Mouse (Mus musculus) liver, embryonic 13.5 days (tissue): Measurements from ENCODE around the gene B3gnt6. TPM values are rescaled to one million over a fixed set of nuclear protein-coding genes. Genes with fewer than 3 reads are reported as not detected.

Source experiments
- ATAC-seq: fragments of 200-750 bp; cut with Nextera tagmentation; 2 replicates; pipeline ENCODE4 v1.8.0; 2017; ENCODE audit warnings: low read depth, mild to moderate bottlenecking, moderate number of reproducible peaks, moderate library complexity
- DNase-seq: peaks from one replicate; pipeline ENCODE4 v3.0.0; 2022
- H3K27ac ChIP-seq: fragments of 300-500 bp; sonication (generic); 2 replicates; pipeline ENCODE4 v1.5.1; 2015; ENCODE audit warnings: moderate library complexity, mild to moderate bottlenecking, inconsistent platforms
- H3K27me3 ChIP-seq: fragments of 300-500 bp; sonication (generic); 2 replicates; pipeline ENCODE4 v1.6.1; 2015; ENCODE audit warnings: mild to moderate bottlenecking, inconsistent platforms
- H3K36me3 ChIP-seq: fragments of 300-500 bp; sonication (generic); 2 replicates; pipeline ENCODE4 v1.6.1; 2015; ENCODE audit warnings: mild to moderate bottlenecking, inconsistent platforms
- H3K4me1 ChIP-seq: fragments of 300-500 bp; sonication (generic); replicated peaks from 2 replicates; pipeline ENCODE4 v1.6.1; 2015; ENCODE audit warnings: inconsistent platforms
- H3K4me2 ChIP-seq: fragments of 300-500 bp; sonication (generic); 2 replicates; pipeline ENCODE4 v1.6.1; 2015; ENCODE audit warnings: inconsistent platforms, mild to moderate bottlenecking, moderate library complexity
- H3K4me3 ChIP-seq: fragments of 300-500 bp; sonication (generic); replicated peaks from 2 replicates; pipeline ENCODE4 v1.5.1; 2015; ENCODE audit warnings: mild to moderate bottlenecking, inconsistent platforms
- H3K9ac ChIP-seq: fragments of 300-500 bp; sonication (generic); 2 replicates; pipeline ENCODE4 v1.6.1; 2015; ENCODE audit warnings: mild to moderate bottlenecking, inconsistent platforms
- H3K9me3 ChIP-seq: fragments of 300-500 bp; sonication (generic); replicated peaks from 2 replicates; pipeline ENCODE4 v1.6.1; 2016; ENCODE audit warnings: inconsistent platforms
- WGBS: fragments of 180-500 bp; shearing (Covaris S2); methylation state at CpG from one replicate; pipeline ENCODE4 v1.1.7; 2015; ENCODE audit not compliant: insufficient replicate concordance; 5-methylcytosine and 5-hydroxymethylcytosine counted together
- polyA plus RNA-seq: library from polyadenylated mRNA; unstranded; fragments of >200 nt; fragmentation: Nextera tagmentation; extraction: Ambion mirVana; gene quantifications from 2 replicates; pipeline ENCODE4 v1.2.1, GENCODE M21; 2015

B3gnt6 gene
- polyA plus RNA-seq, 1 experiment from 2014 or later, result not detected

GRCm38 (mm10) chr7:98160041-98160740, 39.1 kb downstream of the B3gnt6 start:
- Histone ChIP-seq H3K27ac (peak overlapping the region; percentile 88), H3K36me3 (peaks cover 43% of the 10 kb centered on the region), H3K4me3 (no peak overlapping the region), H3K4me2 (peak overlapping the region; percentile 55; the same call in 1 of the 2 replicates), H3K9me3 (no peaks in the 10 kb centered on the region), H3K9ac (peak overlapping the region; percentile 42; the same call in 1 of the 2 replicates), H3K4me1 (peaks cover 100% of the 10 kb centered on the region), H3K27me3 (no peaks in the 10 kb centered on the region)
- DNase-seq (no peak), ATAC-seq (no peak)
- 56% methylated on average over 8 of the region's 8 CpGs for WGBS

DNA sequence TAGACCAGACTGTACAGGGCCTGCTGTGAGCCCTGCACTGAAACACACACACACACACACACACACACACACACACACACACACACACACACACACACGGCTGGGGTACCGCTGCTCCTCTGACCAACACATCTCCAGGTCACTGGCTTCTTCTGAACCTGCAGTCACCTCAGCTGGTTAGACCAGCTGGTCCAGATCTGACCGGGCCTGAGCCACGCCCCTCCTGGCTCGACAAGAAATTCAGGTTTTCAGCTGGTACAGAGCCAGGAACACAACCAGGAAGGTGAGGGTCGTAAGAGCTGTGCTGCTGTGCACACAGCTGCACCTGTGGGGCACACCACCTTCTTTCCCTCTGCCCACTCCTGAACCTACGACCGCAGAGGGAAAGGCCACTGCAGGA, 40.8 kb downstream of the B3gnt6 start:
- no peaks in the 10 kb centered on the region for H3K27me3 ChIP-seq
- H3K4me2 ChIP-seq, result peak overlapping the region; percentile 55
- 47% methylated on average over 8 of the region's 8 CpGs for WGBS
- peak overlapping the region; percentile 57 for H3K9ac ChIP-seq
- ATAC-seq (no peak), DNase-seq (no peak)
- H3K36me3 ChIP-seq, result peaks cover 43% of the 10 kb centered on the region
- peaks cover 89% of the 10 kb centered on the region for H3K4me1 ChIP-seq
- H3K4me3 ChIP-seq, result peak overlapping the region; percentile 41
- no peaks in the 10 kb centered on the region for H3K9me3 ChIP-seq
- H3K27ac ChIP-seq, result peak overlapping the region; percentile 88

- Histone ChIP-seq H3K36me3 (peaks cover 47% of the 10 kb centered on the region), H3K27ac (peak overlapping the region; percentile 88), H3K4me1 (peaks cover 85% of the 10 kb centered on the region), H3K9me3 (no peaks in the 10 kb centered on the region), H3K4me2 (peak overlapping the region; percentile 55), H3K27me3 (no peaks in the 10 kb centered on the region), H3K9ac (peak overlapping the region; percentile 57), H3K4me3 (peak overlapping the region; percentile 41)
- peak; percentile 54 for ATAC-seq
- WGBS, result 28% methylated on average over 5 of the region's 5 CpGs
- DNase-seq, result no peak
Measured at GRCm38 (mm10) chr7:98157636-98158332, 41.5 kb downstream of the B3gnt6 start.

DNA sequence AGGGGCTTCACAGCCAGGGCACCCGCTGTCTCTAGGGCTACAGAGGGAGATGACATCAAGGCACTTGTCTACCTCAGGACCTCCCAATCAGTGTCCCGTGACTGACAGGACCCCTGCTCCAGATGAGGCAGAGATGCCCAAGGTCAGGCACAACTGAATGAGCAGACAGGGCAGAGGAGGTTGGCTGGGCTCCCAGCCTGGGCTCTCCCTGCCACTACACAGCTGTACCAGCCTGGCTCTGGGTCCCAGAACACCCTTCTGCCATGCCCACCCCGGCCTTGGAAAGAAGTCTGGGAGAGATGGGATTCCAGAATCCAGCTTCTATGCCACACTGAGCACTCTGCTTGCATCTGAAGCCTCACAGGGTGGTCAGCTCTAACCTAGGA, 43.0 kb downstream of the B3gnt6 start:
- Histone ChIP-seq H3K4me3 (no peak overlapping the region), H3K4me2 (peak overlapping the region; percentile 0; the same call in 1 of the 2 replicates), H3K9ac (peak overlapping the region; percentile 26), H3K27ac (peak overlapping the region; percentile 88), H3K4me1 (peaks cover 84% of the 10 kb centered on the region), H3K9me3 (no peaks in the 10 kb centered on the region), H3K36me3 (peaks cover 54% of the 10 kb centered on the region), H3K27me3 (no peaks in the 10 kb centered on the region)
- no peak for ATAC-seq
- 13% methylated on average over 3 of the region's 3 CpGs for WGBS
- no peak for DNase-seq

- Histone ChIP-seq H3K27ac (peak overlapping the region; percentile 88), H3K36me3 (peaks cover 49% of the 10 kb centered on the region), H3K4me1 (peaks cover 81% of the 10 kb centered on the region), H3K27me3 (no peaks in the 10 kb centered on the region), H3K9me3 (no peaks in the 10 kb centered on the region), H3K9ac (peak overlapping the region; percentile 18; the same call in 1 of the 2 replicates), H3K4me3 (no peak overlapping the region), H3K4me2 (peak overlapping the region; percentile 0; the same call in 1 of the 2 replicates)
- DNase-seq (peak; percentile 59), ATAC-seq (peak; percentile 55)
- WGBS, result 6% methylated on average over 7 of the region's 8 CpGs
Measured at GRCm38 (mm10) chr7:98155546-98156279, 43.6 kb downstream of the B3gnt6 start.

DNA sequence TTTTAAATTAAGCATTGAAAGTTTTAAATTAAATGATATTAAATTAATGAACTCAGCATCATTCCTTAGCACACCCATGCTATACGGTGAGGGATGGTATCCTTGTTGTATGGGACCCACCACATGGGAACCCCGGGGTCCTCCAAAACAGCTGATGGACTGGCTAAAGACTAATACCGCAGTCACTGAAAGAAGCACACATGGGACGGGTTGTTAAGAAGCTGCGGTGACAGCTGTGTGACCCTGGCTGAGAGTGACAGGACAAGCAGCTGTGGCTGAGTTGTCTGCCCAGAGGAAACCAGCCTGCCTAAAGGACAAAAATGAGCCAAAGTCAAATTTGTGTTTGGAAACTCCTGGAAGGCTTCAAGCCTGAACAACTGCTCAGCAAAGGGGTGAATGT, 45.4 kb downstream of the B3gnt6 start:
- no peak for ATAC-seq
- H3K36me3 ChIP-seq, result peaks cover 38% of the 10 kb centered on the region
- no peak for DNase-seq
- no peak overlapping the region for H3K4me2 ChIP-seq
- WGBS, result 66% methylated on average over 5 of the region's 5 CpGs
- no peak overlapping the region for H3K4me3 ChIP-seq
- no peaks in the 10 kb centered on the region for H3K9me3 ChIP-seq
- no peak overlapping the region for H3K9ac ChIP-seq
- no peaks in the 10 kb centered on the region for H3K27me3 ChIP-seq
- peaks cover 80% of the 10 kb centered on the region for H3K4me1 ChIP-seq
- H3K27ac ChIP-seq, result peak overlapping the region; percentile 15; the same call in 1 of the 2 replicates

- 40% methylated on average over 3 of the region's 3 CpGs for WGBS
- DNase-seq (no peak), ATAC-seq (no peak)
- peaks cover 76% of the 10 kb centered on the region for H3K4me1 ChIP-seq
- no peaks in the 10 kb centered on the region for H3K27me3 ChIP-seq
- H3K4me2 ChIP-seq, result no peak overlapping the region
- no peak overlapping the region for H3K27ac ChIP-seq
- no peaks in the 10 kb centered on the region for H3K9me3 ChIP-seq
- H3K36me3 ChIP-seq, result peaks cover 40% of the 10 kb centered on the region
- no peak overlapping the region for H3K9ac ChIP-seq
- H3K4me3 ChIP-seq, result no peak overlapping the region
Measured at GRCm38 (mm10) chr7:98153345-98153744, 45.9 kb downstream of the B3gnt6 start.

- Histone ChIP-seq H3K4me3 (no peak overlapping the region), H3K36me3 (peaks cover 42% of the 10 kb centered on the region), H3K27me3 (no peaks in the 10 kb centered on the region), H3K4me1 (peaks cover 72% of the 10 kb centered on the region), H3K9ac (0 out of 2 replicates have a peak overlapping the region, but pooled peaks have one; percentile 2), H3K4me2 (no peak overlapping the region), H3K27ac (no peak overlapping the region), H3K9me3 (no peaks in the 10 kb centered on the region)
- no peak for ATAC-seq
- DNase-seq, result no peak
- 81% methylated on average over 8 of the region's 8 CpGs for WGBS
Measured at GRCm38 (mm10) chr7:98152400-98152799, 46.9 kb downstream of the B3gnt6 start.

DNA sequence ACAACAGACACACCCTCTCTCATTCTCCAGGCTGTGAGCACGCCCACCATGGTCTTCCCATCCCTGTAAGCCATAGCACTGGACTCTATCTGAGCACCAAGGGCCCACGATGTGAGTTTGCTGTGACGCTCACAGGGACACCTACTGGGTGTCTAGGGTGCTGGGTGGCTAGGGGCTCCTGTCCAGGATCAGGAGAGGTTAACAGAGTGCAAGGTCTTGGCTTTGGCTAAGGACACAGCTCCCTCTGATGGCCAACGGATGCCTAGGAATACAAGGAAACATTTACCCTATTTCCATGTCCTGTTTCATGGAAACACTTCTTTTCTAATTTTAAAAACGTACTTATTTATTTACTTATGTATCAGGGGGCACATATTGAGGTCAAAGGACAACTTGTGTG, 48.8 kb downstream of the B3gnt6 start:
- Histone ChIP-seq H3K9me3 (no peaks in the 10 kb centered on the region), H3K36me3 (peaks cover 51% of the 10 kb centered on the region), H3K9ac (no peak overlapping the region), H3K4me1 (peaks cover 62% of the 10 kb centered on the region), H3K27me3 (no peaks in the 10 kb centered on the region), H3K4me2 (no peak overlapping the region), H3K27ac (no peak overlapping the region), H3K4me3 (no peak overlapping the region)
- 51% methylated on average over 5 of the region's 5 CpGs for WGBS
- DNase-seq (no peak), ATAC-seq (peak; percentile 13; the same call in 1 of the 2 replicates)

DNA sequence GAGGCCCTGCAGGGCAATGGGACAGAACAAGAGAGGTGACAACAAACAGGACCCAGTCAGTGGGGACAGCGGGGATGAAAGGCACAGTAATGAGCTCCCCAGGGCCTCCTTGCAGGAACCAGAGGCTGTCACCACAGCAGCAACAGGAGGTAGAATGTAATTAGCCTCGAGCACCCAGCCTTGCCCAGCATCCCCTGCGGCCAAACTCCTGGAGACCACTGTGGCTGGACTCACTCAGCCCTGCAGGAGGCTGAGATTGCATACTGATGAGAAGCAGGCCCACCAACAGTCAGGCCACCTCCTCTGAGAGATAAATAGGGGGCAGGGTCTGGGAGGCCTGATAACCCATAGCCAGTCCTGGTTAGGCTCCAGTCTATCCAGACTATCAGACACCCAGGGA, 49.5 kb downstream of the B3gnt6 start:
- peaks cover 59% of the 10 kb centered on the region for H3K36me3 ChIP-seq
- H3K9me3 ChIP-seq, result no peaks in the 10 kb centered on the region
- no peak overlapping the region for H3K9ac ChIP-seq
- no peak for DNase-seq
- peak; percentile 12; the same call in 1 of the 2 replicates for ATAC-seq
- H3K27ac ChIP-seq, result no peak overlapping the region
- no peak overlapping the region for H3K4me2 ChIP-seq
- peaks cover 61% of the 10 kb centered on the region for H3K4me1 ChIP-seq
- 44% methylated on average over 3 of the region's 3 CpGs for WGBS
- H3K27me3 ChIP-seq, result no peaks in the 10 kb centered on the region
- H3K4me3 ChIP-seq, result no peak overlapping the region
